Mouse (Mus musculus): Measurements from ENCODE around the gene Slc22a20.

The Slc22a20 gene

DNA sequence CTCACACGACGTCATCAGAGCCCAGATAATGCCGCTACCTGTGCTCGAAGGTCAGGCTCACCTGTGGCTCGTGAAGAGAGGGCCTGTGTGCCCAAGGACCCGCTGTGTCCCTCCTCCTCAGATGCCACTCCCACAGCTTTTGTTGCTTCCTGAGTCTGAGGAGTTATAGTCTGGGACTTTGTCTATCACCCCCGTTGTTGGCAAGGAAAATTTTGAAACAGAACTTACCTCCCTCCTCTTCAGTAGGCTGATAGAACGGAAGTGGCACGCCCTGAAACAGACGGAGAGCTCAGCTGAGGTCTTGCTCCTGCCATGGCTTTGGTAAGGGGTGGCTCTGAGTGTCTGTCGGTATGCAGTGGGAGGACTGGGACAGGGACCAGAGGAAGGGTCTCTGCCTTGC lies 35.7 kb downstream of the Slc22a20 start:
- no peak for DNase-seq

DNA sequence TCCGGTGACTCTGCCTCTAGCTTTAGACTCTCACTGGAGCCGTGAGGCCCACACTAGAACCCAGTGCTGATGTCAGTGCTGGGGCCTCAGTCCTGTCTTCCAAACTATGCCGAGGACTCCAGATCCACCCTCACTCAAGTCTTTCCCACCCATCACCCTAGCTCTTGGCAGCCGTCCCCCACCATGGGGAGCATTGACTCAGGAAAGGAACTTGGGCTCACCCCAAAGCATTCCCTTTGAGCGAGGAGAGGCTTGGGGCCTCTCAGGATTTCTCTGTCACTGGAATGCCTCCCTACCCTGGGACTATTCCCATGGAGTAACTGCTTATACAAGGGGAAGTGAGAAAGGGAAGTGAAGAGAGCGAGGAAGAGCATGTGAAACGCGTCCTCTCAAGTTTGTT lies 40.1 kb downstream of the Slc22a20 start:
- DNase-seq = peak; percentile 60

DNA sequence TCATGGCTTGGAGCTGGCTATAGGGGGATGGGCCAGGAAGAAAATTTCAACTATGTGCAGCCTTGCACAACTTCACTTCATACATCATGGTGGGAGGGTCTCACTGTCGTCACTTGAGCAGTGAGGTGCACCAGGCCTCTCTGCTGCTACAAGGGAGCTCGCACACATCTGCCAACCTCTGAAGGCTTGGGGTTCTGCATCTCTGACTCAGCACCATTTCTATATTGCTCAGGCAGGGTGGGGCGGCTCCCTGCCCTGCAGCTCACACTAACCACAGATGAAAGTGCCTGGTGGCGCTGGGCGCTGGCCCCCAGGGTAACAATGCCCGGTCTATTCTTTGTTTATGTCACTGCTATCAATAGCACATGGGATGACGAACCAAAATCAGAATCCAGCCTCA lies 40.9 kb downstream of the Slc22a20 start:
- peak; percentile 73 for DNase-seq

DNA sequence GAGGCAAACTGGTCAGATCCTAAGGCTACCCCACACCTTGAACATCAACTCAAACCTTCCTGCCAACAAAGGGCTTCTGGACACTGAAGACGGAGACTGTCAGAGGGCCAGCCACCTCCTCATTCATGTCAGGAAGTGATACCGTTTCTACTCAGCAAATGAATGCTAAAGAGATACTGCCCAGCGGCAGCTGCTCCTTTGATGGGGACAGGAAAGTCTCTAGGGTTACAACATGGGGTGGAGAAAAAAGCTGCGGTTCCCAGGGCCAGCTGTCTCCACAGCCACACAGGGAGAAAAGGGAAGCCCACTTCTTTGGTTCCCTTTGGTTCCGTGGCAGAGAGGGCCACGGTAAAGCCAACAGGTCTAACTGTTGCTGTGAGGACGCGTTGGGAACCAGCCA lies 41.8 kb downstream of the Slc22a20 start:
- DNase-seq = no peak

DNA sequence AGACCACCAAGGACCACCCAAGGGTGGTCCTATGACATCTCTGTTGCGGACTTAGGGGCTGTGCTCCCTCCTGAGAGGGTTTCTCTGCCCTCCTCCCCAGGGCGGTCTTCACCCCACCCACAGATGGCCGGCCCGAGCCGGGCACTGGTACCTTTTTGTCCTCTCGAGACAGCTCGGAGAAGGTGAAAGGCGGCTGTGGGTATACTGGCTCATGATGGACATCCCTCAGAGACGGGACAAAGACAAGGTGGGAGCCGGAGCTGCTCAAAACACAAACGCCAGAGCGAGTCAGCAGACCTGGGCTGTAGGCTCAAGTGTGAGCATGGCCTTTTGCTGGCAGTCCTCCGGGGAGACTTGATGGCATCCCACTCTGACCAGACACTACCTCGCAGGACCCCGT lies 42.5 kb downstream of the Slc22a20 start:
- no peak for DNase-seq

DNA sequence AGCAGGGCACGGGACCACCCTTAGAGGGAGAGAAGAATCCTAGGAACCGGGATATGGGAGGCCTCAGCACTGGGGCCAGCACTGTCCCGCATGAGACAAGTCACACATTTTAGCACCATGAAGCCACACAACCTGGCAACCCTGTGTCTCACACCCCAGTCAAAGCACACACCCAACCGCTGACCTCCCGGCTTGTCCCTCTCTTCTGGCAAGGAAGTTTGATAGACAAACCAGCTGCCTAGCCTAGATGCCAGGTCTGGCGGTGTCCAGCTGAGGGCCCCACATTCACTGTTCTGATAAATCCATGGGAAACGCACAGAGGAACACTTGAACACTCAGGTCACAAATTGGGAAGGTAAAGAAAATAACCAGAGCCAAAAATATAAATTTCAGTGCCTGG lies 43.4 kb downstream of the Slc22a20 start:
- no peak for DNase-seq

DNA sequence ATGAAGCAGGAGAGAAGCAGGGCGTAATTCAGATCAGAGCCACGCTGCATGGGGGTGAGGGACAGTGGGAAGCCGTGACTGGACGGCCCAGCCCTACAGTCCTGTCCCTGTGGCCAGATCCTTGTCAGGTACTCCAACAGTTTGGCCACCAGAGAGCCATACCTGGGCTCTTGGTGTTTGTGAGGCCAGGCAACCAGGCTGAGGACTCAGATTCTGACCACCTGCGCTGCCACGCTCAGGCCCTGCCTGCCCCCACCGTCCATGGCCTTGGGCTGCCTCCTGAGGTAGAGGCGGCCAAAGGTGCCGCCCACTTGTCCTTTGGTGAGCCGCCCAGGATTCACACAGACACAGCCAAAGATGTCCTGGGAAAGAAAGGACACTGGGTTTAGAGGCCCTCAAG lies 45.3 kb downstream of the Slc22a20 start:
- no peak for DNase-seq

DNA sequence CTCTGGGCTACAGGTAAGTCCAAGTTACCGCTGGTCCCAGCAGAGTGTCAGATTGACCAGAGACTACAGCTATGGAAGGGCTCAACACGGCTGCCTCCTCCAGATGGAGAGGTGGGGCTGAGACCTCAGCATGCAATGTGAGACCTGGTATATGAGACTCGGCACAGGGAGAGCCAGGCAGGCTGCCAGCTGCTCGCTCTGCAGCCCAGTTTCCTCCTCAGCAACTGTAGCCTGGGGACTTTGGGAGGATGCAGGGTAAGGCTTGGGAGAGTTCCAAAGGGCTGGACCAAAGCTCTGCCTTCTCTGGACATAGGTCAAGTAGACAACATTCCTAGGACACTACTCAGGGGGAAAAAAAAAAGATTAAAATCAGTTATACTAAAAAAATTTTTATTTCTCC lies 45.8 kb downstream of the Slc22a20 start:
- DNase-seq = peak; percentile 93

DNA sequence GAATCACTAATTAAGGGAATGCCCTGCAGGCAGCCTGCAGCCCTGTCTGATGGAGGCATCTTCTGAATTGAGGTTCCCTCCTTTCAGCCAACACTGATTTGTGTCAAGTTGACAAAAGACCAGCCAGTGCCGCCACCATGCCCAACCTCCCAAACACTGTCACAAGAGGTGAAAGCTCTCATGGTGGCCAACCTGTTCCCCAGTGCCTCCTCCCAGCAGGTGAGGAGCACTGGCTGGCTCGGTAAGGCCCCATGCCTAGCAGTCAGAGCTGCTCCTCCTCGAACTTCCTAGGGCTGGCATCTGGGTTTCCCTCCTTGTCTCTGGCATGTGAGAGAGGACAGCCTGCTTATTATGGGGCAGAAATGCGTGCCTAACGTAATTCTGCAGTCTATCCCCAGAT lies 46.2 kb downstream of the Slc22a20 start:
- no peak for DNase-seq

DNA sequence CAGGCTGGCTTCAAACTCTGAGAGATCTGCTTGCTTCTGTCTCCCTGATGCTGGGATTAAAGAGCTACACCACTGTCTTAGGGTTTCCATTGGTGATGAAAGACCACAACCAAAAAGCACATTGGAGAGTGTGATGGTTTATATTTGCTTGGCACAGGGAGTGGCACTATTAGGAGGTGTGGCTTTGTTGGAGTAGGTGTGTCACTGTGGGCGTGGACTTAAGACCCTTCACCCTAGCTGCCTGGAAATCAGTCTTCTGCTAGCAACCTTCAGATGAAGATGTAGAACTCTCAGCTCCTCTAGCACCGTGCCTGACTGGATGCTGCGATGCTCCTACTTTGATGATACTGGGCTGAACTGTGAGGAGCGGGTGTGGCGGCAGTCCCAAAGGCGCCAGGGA lies 47.4 kb downstream of the Slc22a20 start:
- DNase-seq = no peak

DNA sequence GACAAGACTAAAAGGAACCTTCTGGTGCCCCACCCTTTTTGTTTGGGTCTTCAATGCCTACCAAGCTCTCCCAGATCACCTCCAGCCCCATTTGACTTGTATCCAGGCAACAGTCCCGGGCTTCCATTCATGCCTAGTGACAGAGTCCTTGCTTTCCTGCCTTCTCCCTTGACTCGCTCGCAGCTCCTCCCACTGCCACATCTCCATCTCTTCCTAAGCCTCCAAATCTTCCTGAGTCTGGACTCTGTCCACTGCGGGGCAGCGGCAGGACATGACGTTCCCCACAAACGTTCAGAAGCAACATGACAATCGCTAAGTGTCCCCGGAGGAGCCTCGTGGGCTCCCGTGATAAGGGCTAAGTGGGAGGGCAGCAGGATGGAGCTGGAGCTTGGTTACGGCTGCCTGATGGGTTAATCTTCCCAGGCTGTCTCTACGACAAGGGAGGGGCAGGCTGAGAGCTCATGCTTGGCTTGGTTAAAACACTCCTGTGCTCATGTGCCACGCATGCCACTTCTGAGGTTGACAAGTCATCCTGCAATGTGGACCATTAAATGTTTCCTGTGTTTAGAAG lies 48.0 kb downstream of the Slc22a20 start:
- no peak for DNase-seq

DNA sequence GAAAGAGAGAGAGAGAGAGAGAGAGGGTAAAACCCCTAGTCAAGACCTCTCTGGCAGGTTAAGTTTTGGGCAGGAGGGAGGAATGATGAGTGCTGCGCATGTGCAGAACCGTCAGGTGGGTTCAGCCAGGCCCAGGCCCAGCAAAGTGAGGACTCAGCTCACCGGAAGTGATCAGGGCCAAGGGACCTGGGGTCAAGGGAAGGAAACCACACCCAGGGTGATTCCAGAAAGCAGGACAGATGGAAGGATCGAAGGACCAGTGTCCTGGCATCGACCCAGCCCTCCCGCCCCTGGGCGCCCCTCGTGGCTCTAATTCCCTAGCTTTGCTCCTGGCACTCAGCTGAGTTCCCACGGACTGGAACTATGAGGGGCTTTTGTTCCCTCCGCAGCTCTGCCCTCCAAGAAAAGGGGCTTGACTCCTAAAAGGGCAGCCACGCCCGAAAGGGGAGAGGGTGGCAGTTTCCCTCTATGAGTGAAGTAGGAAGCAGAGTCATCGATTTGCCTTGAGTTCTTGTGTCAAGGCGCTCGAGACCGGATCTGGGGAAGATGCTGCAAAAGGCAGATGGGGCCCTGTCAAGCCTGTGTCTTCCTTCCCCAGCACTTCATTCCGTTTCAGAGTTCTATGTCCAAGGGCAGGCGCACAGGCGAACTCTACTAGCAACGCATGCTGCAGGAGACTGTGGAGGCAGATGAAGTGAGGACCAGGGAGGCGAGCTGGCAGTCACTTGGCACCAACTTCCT lies 48.7 kb downstream of the Slc22a20 start:
- DNase-seq = no peak

DNA sequence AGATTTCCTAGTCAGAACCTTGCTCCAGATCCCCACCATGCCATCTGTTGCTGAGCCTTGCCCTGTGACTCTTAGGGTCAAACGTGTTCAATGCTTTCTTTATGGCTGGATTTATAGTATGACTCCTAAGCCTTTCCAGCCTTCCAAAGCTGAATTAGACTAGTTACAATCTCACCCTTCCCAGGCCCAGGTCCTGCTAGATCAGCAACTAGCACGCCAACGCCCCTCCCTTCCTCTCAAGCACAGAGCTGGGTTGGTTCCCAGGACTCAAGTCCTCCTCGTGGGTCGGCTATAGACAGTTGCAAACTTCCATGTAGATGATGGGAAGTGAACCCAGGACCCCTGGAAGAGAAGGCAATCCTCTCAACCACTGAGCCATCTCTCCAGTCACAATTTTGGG lies 50.3 kb downstream of the Slc22a20 start:
- DNase-seq = peak; percentile 68

DNA sequence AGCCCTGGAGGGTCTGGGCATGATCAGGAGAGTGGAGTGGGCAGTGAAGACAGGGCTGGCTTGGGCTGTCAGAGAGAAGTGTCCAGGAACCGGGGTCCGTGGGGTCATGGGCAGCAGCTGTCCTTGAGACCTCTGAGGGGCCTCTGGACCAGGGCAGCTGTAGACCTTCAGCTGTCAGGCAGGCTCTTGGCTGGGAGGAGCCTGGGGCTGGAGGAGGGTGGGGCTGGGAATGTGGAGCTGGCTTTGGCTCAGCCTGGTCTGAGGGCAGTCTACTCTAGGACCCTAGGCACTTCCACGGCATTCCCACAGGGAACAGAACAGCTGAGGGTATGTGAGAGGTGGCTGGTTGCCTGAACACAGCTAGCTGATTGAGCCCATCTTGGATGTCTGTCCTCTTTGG lies 50.7 kb downstream of the Slc22a20 start:
- peak; percentile 86 for DNase-seq

DNA sequence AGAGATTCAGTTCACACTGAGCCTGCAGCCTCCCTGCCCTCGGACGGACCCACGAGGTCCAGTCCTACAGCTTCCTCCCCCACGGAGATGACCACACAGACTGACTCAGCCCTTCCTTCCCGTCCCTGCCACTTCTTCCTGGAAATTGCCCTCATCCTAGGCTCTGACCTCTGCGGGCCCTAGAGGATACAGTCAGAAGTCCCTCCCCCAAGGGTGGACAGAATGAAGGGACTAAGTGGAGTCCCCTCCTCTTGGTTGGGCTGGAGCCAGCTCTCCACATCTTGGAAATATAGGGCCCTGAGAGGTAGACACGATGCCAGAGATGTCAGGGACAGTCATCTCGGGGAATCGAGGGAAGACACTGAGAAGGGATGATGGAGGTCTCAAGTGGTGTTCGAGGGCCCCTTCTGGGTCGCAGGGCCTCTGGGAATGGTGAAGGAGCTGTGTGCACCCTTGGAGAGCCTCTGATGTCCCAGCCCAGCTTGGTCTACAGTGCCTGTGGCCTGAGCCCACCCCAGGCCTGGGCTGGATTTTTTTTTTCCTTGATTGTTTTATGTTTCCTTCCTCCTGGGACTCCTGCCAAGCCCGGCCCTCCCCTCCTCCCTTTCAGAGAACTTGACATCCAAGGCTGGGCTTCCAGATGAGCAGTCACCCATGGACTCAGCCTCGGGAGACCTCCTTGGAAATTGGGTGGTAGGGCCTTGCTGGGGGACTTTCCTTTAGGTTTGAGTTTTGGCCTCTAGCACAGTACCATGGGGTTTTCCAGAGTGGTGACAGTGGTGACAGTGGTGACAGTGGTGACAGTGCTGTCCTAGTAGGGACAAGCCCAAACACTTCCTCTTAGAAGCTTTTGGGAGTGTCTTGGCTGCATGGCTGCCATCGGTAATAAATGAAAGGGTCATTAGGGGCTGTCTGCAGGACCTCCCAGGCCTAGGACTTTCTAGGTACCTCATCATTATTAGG lies 56.0 kb downstream of the Slc22a20 start:
- peak; percentile 94 for DNase-seq

DNA sequence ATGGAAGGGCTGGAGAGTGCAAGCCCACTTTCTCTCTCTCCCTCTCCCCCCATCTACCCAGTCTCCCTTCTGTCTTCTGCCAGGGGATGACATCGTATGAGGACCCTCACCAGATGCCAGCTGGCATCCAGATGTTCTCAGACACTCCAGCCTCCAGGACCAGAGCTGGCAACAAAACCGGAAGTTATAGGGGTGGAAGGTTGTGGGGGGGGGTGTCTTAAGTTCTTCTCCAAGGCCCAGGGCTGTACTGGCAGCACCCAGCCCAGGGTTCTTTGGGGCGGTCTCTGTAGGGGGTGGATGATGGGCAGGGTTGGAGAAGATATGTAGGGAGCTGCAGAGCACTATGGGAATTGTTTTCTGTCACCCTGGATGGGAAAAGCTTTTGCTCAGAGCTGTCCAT lies 57.4 kb downstream of the Slc22a20 start:
- DNase-seq = no peak

DNA sequence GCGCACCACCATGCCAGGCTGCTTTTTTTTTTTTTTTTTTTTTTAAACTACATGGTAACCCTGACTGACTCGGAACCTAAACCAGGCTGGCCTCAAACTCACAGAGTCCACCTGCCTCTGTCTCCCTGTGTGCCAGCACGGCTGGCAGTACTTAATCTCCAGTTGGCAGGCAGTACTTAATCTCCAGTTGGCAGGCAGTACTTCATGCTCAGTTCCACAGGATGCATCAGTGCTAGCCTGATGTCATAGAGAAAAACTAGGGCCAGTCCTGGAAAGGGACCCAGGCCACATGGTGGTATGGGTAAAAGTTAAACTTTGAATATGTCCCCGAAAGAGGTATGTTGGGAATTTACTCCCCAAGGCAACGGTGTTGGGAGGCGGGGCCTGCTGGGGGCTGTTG lies 57.8 kb downstream of the Slc22a20 start:
- DNase-seq = no peak

DNA sequence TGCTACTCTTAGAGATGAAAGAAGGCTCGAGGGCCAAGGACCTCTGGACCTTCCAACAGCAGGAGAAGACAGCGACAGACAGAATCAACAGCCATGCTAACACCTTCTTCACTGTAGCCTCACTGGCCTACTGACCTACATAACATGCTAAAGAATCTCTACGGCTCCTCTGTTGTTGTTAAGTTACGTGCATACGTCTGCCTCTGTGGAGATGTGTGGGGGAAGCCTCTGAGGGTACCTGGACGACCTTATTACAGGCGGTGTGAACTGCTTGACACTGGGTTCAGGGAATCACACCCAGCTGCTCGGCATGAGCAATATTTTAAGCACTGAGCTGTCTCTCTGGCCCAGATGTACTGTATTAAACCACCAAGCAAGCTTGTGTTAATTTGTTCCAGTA lies 58.4 kb downstream of the Slc22a20 start:
- no peak for DNase-seq

DNA sequence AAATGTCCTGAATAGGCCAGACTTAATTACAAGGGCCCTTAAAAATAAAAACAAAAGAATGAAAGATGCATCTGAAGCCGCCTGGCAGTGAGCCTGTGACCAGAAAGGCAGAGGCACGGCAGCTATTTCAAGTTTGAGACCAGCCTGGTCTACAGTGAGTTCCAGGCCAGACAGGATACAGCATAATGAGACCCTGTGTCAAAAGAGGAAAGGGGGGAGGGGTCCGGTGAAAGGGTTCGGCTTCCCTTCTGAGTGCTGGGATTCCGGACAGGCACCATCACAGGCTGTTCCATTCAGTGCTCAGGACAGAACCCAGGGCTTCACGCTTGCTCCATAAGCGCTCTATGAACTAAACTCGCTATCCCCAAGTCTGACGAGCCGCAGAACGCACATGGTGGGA lies 58.9 kb downstream of the Slc22a20 start:
- DNase-seq = peak; percentile 65

DNA sequence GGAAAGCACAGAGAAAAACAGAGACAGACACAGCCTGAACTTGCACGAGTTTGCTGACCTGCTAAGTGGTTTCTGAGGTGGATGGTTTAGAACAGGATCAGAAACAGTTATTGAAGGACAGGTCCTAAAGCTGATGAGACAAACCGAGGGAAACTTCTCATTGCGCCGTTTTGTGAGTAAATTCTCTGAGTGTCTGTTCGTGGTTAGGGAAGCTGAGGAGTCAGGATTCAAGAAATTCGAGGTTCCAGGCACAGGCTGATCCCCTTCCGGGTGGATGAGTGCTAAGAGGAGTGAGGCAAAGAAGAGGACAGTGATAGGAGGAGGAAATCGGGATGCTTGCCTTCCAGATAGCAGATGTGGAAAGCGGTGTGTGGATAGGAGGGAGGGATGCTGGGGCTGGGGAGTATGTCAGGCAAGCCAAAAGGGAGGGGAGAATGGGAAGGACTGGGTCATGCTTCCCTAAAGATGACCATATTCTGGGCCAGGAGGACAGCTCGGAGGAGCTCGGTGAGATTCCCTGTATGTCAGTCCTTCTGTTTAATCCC lies 60.6 kb downstream of the Slc22a20 start:
- no peak for DNase-seq

DNA sequence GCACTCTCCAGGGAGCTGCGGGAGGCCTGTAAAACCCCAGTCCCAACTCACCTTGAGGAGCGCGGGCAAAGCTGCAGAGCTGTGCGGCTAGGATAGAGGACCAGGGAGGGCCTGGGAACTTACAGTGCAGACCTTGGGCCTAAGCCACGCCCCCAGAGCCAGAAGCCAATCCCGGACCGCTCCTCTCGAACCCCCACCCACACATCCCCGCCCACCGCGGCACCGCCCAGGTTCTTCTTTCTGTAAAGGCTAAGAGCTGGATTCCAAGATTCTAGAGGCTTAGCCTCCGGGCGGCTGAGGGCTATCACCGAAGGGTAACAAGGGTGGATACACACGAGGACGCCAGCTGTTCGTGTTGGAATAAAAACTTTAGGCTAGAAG lies 61.2 kb downstream of the Slc22a20 start, which contains the start of gene Cdc42ep2:
Gene Cdc42ep2 (minus strand): TSS at position 104 of the 381 bp plus-strand sequence.
- DNase-seq = peak; percentile 99

DNA sequence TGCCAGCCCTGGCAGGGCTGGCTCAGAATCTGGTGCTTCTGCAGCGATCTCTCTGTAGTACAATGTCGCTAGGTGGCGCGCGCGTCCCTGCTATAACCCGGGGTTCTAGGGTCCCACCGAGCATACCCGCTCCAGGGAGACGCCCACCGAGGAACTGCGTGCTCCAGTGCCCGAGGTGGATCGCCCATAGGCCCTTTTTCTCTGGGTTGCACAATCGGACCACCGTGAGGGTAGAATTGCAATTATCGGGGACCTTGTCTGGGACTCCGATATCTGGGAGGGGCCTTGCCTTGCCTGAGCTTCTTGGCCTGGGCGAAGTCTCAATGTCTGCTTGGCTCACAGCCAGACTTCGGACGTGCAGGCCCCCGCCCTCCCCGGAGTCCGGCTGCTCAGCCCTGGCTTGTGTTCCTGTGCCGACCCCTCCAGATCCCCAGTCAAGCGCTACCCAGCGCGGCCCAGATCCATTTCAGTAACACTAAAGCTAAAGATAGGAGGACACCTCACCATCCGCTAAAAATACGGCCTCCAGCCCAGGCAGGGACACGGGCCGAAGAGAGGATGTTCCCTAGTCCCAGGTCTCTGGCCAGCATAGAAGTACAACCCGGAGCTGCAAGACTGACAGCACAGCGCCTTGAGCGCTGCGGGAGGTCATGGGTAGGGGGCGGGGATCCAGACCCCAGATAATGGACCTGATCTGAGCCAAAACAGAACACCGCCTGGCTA lies 61.8 kb downstream of the Slc22a20 start:
- peak; percentile 99 for DNase-seq

DNA sequence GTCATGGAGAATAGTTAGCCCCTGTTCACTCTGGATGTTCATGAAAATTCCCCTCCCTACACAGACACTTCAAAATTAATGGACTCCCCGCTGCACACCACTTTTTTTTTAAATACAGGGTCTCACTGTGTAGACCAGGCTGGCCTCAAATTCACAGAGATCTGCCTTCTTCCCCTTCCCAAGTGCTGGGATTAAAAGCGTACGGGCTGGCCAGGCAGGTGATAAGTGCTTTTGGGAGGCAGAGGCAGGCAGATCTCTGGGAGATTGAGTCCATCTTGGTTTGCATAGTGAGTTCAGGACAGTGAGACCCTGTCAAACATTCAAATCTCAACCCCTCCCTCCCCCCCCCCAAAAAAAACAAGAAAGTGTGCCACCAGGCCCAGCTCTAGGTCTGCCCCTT lies 63.0 kb downstream of the Slc22a20 start:
- peak; percentile 4 for DNase-seq

Data from kidney, postnatal 10 days (tissue).